Mouse (Mus musculus) C2C12 (cell line): ENCODE measurements around the gene Slc16a8.

Source experiments
- CTCF ChIP-seq: IDR thresholded peaks from one replicate; pipeline ENCODE4 v1.5.1; 2011; ENCODE audit not compliant: control insufficient read depth, insufficient read depth, insufficient read length
- MAX ChIP-seq: IDR thresholded peaks from one replicate; pipeline ENCODE4 v1.6.1; 2011; ENCODE audit warnings: mild to moderate bottlenecking, control low read depth
- MYOD1 ChIP-seq: IDR thresholded peaks from one replicate; pipeline ENCODE4 v1.6.1; 2011; ENCODE audit warnings: low read depth; ENCODE audit not compliant: control insufficient read depth, insufficient read length
- MYOG ChIP-seq: IDR thresholded peaks from one replicate; pipeline ENCODE4 v1.6.1; 2011; ENCODE audit not compliant: control insufficient read depth, insufficient read length; ENCODE audit errors: extremely low read depth
- USF1 ChIP-seq: IDR thresholded peaks from one replicate; pipeline ENCODE4 v1.6.1; 2011; ENCODE audit warnings: low read depth, mild to moderate bottlenecking, control low read depth, moderate library complexity

DNA sequence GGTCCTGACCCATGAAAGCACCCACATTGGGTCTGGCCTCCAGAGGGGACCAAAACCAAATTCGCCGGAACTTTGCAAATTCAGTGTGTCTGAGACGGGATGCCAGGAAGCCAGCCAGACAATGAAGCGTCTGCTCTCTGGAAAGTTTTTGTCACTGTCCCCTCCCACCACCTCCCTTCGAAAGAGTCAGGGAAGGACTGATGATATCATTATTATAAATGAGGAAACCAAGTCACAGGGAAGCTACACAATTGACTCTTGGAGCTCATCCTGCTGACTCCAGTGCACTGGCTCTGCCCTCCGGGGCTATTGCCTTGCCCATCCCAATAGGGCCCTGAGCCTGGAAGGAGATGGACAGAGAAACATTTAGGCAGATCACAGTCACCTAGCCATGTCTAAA lies 41.0 kb downstream of the Slc16a8 start:
- TF ChIP-seq CTCF: no peak
- TF ChIP-seq MYOG: no peak
- TF ChIP-seq MYOD1: no peak
- no peak for TF ChIP-seq MAX
- no peak for TF ChIP-seq USF1
